Mouse (Mus musculus) cerebellum, adult 18-20 months (tissue): ENCODE results near the gene Cib1.

Source experiments
- DNase-seq, 2 experiments: peaks; one replicate each; pipeline ENCODE4 v3.0.0; 2021

The Cib1 gene

GRCm38 (mm10) chr7:80200588-80200945 is 32.0 kb downstream of the Cib1 start:
- no peak for DNase-seq

DNA sequence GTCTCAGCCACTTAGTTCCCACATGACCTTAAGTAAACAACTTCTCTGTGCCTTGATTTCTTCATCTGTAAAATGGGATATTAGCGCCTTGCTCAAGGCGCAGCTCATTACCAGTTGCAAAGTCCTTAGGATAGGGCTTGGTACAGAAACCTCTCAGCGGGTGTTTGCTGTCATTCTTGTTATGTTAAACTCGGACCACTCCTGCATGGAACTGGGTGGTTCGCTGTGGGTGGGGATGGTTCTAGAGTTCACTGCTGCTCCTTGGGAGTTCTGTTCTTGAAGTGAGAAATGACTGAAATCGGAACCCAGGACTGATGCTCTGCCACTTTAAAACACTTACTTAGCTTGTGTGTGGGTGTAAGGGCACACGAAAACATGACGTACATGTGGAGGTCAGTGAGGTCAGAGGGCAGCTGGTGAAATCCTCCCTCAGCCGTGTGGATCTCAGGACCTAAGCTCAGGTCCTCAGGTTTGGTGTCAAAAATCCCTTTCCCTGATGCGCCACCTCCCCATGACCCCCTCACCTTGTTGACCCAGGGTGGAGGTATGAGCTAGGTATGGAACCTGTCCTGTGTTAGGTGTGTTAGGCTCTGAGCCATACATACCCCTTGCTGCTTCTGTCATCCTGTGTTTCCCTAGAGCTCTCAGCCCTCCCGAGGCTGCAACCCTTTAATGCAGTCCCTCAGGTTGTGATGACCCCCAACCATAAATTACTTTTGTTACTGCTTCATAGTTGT is 32.6 kb downstream of the Cib1 start:
- no peak for DNase-seq

DNA sequence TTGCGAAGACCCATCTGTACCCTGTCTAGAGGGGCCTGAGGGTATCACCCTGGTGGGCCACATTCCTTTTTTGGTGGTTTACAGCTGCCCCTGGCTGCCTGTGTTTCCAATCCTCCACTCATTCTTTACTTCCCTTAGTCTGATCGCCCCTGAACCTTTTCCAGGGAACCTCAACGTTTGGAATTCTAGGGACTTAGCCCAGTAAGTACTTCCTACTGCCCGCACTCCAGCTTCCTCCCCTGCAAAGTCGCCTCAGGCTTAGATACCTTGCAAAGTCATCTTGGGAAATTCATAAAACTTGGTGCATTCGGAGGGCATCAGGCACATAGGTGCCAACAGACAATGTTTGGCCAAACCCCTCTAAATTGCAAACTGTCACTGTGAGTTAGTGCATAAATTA is 33.3 kb downstream of the Cib1 start:
- no peak for DNase-seq

DNA sequence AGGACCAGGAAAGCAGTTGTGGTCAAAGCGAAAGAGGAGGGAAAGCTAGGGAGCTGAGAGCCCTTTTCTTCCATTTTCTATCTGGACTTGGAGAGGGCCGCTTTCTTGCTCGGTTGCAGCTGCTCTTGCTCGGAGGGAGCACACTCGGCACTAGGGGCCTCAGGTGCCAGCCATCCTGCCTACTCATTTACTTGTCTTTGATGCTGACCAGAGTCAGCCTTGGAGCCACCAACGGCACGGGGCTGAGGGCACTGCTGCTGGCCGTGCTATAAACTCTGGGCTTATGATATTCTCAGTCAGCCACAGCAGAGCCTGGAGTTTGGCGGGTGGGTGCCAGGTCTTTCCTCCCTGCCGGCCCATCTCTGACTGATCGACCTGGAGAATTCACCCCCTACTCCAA is 33.8 kb downstream of the Cib1 start:
- DNase-seq: no peak

DNA sequence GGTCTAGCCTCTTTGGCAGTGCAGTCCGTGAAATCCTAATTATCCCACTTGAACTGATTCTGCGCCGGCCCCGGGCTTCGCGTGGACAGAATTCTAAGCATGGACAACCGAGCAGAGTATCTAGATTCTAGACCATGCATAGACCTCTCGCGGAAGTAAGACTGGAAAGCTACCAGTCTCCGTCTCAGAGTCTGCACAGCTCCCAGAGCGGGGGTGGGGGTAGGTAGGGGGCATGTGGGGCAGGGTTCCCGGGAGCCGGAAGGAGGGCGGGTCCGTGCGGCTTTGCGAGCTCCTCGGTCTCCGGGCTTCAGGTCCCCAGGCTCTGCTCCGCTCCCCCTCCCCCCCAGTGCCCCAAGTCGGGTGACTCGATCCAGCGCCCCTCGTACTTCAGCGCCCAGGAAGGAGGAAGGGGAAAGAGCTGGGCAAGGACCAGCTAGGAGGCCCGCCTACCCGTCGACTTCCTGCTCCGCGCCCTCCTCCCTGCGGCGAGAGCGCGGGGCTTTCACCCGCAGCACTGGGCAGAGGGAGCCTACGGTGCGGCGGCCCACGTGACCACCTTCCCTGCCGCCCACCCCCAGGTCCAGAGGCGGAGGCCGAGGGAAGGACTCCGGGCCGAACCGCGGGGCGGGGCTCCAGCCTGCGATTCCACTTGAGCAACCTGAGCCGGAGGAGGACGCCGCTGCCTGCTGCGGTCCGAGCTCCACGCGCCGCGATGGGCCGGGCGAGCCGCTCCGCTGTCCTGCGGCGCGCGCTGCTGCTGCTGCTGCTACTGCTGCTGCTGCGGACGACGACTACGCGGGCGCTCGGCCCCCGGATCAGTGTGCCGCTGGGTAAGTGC is 34.5 kb downstream of the Cib1 start:
- DNase-seq: peak; percentile 76 to 77

DNA sequence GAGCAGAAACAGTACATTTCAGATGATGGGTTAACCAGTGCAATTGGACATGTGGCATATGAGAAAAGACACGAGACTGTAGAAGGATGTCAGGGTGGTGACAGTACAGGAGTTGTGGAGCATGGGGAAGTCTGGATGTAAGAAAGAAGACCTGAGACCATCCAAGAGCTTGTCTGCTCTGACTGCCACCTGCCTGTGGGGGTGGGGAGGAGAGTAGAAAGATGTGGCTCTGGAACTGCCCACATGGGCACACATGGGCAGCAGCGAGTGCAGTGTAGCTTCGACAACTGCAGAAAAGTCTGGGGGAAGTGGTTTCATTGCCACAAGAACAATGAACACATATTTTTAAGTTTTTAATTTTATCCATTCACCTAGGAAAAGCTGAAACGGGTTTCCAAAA is 35.2 kb downstream of the Cib1 start:
- no peak for DNase-seq

GRCm38 (mm10) chr7:80195576-80196263 is 36.9 kb downstream of the Cib1 start:
- no peak for DNase-seq

DNA sequence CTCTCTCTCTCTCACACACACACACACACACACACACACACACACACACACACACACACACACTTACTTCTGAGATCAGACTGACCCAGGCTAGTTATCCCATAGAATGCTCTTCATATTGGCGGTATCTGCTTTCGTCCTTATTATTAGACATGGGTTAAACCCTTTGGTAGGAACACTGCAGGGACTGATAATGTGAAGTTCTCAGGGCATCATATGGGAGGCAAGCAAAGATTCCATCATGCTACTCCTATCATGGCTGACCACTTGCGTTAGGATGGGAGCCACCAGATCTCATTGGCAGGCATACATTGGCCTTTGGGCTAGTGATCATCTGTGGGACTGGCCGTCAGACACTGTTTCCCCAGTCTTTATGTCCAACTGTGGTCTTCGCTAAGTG is 37.5 kb downstream of the Cib1 start:
- DNase-seq: no peak

DNA sequence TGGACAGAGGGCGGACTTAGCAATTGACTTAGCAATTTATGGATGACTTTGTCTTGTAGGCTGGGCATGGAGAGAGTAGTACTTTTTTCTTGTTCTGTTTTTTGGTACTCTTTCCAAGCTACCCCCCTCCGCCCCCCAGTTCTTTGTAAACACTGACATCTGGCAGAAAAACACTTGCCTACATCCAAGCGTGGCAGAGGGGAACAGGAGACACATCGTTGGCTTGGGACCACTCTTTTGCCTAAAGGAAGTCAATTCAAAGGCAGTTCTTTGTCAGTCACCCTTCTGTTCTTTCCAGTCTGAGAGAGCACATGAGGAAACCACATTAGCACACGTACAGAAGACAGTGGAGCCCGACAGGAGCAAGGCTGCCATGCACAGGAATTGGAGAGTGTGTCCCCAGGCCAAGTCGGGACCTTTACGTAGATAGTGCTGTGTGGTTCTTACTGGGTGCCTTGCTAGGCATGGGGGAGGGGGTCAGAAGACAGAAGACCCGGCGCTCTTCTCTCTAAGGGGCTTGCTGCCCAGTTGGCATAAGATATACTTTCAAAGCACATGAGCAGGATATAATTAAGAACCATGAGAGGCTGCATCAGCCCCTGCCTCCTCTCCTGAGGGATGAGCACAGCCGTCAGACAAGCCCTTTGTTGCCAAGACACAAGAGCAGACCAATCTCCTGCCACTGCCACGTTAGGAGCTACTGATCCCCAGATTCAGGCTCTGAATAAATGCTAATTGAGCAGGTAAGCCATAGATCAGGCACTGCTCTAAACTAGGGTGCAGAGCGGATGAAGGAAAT is 38.5 kb downstream of the Cib1 start:
- DNase-seq: no peak

DNA sequence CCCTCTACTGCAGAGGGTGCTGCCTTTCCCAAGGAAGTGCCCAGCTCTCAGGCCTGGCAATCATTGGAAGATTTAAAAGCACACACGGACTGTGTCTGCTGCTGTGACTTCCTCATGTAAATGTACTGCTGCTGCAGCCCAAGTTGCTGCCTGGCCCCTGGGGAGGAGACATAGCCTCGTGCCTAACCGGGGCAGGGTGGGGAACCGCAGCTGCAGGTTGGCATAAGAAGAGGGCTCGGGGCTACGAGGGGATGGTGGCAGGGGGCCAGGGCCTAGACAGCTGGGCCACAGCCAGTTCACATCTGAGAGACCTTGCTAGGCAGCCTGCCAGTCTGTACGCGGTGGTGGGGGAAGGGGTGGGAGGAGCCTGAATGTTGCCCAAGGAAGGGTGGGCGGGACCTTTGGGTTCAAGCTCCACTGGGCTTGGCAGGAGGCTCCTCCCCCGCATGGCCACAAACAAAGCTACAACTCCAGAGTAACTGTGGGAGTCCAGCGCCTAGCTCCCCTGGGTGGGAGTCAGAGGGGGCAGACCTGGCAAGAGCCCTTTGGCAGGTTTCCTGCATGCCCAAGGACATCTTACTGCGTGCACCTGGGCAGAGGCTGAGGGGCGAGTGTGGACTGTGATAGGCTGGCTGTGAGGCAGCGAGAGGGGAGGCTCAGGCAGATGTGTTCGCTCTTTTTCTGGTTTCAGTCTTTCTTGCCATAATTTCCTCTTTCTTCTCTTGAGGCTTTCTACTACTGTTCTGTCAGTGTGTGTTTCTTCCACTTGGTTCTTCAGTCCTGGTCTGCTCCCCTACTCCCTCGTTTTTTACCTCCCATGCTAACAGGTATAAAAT is 40.2 kb downstream of the Cib1 start:
- DNase-seq: peak in 1 of 2 experiments; percentile 36

DNA sequence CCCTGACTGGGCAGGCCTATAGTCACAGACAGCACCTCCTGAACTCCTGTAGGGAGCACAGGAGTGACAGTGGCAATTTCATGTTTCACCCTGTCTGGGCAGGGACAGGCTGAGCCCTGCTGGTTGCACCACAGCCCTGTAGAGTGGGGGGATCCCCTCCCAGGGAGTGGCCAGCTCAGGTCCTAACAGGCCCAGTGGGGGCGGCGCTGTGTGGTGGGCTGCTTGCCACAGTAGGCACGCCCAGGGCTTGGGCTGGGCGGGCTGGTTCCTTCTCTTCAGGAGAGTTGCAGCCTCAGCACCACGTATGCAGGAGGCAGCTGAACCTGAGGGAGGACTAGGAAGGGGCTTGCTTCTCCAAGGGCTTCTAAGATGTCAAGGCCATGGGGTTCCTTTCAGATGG is 41.2 kb downstream of the Cib1 start:
- no peak for DNase-seq

DNA sequence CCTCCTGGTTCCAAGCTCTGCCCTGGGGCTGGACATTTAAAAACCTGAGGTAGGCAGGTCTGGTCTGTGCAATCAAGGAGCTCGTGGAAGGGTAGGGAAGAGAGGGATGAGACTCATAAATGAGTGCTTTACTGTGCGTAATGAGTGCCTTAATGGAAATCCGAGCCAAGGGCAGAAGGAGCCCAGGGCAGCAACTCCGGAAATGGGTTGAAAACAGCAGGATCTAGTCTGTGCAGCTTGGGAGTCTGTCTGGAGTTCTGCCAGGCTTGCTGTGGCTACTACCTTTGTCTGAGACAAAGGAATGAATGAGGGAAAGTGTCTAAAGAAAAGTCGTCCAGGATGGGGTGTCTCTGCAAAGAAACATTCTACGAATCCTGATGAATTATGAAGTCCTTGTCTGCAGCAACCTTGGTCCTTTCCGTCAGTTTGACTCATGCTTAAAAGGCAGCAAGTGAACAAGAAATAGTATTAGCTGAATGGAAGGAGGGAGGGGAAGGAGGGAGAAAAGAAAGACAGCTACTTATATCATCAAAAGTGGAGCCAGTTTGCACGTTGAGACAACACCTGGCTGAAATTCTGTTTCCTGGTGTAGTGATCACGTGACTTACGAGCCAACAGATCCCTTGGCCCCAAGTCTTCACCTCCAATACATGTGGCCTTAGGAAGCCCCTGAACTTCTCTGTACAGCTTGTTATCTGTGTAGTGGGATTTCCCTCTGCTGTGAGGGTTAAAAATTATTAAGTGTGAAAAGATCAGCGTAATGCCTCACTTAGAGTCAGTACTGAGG is 43.3 kb downstream of the Cib1 start:
- DNase-seq: no peak

- DNase-seq: no peak
These were observed 44.0 kb downstream of the Cib1 start for GRCm38 (mm10) chr7:80188579-80189125.

DNA sequence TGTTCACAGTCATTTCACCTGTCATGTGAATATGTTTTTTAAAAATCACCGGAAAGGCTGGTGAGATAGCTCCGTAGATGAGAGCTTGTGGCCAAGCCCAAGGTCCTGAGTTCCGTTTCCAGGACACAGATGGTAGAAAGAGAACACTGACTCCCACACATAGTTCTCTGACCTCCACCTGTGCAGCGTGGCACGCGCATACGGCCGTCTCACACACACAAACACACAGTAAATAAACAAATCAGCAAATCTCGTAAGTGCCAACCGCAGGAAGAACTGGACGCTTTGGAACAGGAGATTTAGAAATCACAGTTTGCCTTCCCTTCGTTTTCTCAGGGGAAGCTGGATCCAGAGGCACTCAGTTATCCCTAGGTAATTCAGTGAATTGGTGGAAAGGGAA is 45.1 kb downstream of the Cib1 start:
- DNase-seq: peak in 1 of 2 experiments; percentile 38

DNA sequence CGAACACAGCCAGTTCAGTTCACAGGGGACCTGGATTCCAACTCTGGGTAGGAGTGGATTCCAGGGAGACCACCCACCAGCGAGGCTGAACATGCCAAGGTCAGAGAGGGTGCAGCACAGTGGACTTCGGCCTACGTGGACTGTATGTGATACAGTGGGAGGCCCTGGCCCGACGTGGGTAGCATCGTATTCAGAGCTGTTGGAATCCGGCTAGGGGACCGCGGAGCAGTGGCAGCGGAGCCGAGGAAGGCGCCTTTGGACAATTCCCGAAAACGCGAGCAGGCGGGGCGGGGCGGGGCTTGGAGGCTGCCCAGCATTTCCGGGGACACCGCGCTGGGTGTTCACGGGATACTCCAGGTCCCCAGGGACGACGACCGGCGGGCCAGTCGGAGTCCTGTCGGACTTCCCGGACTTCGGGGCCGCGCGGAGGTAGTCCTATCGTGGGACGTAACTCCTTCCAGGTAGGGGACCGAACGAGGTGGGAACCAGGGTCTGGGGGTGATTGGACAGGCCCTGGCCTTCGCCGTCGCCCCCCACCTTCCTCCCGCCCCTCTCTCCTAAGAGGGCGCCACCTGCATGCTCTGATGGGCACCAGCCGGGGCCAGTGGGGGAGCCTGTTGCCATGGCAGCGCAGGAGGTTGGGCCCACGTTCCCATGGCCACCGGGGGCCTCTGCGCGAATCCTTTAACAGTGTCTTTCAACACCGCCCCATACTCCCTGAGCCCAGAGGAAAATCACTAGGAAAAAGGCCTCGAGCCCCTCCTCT is 45.9 kb downstream of the Cib1 start, which contains the start of gene Sema4b:
TSS of gene Sema4b (plus strand) at position 311 of the 766 bp plus-strand sequence.
- DNase-seq: peak; percentile 85

DNA sequence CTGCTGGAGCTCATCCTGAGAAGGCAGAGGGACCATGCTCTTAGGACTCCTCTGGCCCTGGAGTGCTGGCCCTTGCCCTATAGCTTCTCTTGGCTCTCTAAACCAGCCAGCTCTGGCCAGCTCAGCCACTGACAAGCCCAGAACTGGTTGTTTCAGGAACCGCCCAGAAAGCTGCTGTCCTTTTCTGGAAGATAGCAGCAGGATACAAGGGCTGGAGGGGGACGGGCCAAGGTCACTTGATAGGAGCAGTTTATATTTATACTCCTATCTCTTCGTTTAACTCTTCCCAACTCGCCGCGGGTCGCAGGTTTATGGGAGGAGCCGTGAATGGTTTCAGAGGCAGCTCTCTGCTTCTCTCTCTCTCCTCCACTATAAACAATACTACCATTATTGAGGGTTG is 46.6 kb downstream of the Cib1 start:
- DNase-seq: no peak

GRCm38 (mm10) chr7:80184968-80185367 is 47.6 kb downstream of the Cib1 start:
- no peak for DNase-seq

GRCm38 (mm10) chr7:80184551-80184950 is 48.1 kb downstream of the Cib1 start:
- DNase-seq: no peak

DNA sequence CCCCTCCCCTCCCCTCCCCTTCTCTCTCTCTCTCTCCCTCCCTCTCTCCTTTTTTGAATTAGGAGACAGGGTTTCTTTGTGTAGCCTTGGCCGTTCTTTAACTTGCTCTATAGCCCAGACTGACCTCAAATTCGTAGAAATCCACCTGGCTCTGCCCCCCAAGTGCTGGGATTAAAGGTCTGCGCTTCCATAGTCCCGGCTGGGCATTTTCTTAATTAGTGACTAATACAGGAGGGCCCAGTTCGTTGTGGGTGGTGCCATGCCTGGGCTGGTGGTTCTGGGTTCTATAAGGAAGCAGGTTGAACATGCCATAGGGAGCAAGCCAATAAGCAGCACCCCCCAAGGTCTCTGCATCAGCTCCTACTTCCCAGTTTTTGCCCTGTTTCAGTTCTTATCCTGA is 48.6 kb downstream of the Cib1 start:
- no peak for DNase-seq

DNA sequence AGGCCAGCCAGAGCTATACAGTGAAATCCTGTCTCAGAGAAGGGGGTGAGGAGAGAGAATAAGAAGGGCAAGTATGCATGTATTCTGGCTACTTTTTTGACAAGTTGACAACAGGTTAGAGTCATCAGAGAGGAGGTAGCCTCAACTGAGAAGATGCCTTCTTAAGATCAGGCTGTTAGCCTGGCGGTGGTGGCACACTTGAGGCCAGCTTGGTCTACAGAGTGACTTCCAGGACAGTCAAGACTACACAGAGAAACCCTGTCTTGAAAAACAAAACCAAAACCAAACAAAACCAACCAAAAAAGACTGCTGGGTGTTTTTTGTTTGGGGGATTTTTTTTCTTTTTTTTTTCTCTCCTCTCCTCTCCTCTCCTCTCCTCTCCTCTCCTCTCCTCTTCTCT is 49.1 kb downstream of the Cib1 start:
- DNase-seq: no peak
